Mouse (Mus musculus): ENCODE data around the gene Adamts10. TPM values are rescaled to one million over a fixed set of nuclear protein-coding genes. Genes with fewer than 3 reads are reported as not detected.

Adamts10 gene
- 49.3 and 56.4 TPM in 2 replicates for total RNA-seq (2014; rRNA removed)
- 35.6 and 35.9 TPM in 2 replicates for polyA plus RNA-seq (2015; fragmentation: Nextera tagmentation; extraction: Ambion mirVana)

GRCm38 (mm10) chr17:33523918-33524755 lies at the start of gene Adamts10:
Adamts10 (plus strand) TSS chr17:33524204.
- peak; percentile 12; the same call in 1 of the 2 replicates for TF ChIP-seq CTCF (IDR thresholded peaks at IDR 0.05; ENCODE audit: low read depth)
- peak; percentile 79 for DNase-seq (ENCODE audit: low spot score)
- H3K4me3 ChIP-seq (ENCODE audit: low read length) = peak within 1 kb of the TSS; percentile 63
- H3K9ac ChIP-seq (replicated peaks; ENCODE audit: low read length) = peak within 1 kb of the TSS; percentile 66
- no peaks in the 10 kb centered on the region; the same call in 1 of the 2 replicates for H3K36me3 ChIP-seq (ENCODE audit: insufficient read depth, low read length)
- no peaks in the 10 kb centered on the region for H3K9me3 ChIP-seq (ENCODE audit: low read length)
- peak within 1 kb of the TSS; percentile 75 for H3K27ac ChIP-seq
- 1% methylated on average over 42 of the region's 44 CpGs for WGBS
- H3K4me1 ChIP-seq (ENCODE audit: insufficient read depth, low read length) = peaks cover 3% of the 10 kb centered on the region
- peak; percentile 74 for ATAC-seq
- peak within 1 kb of the TSS; percentile 65 for H3K4me2 ChIP-seq (ENCODE audit: low read depth, low read length)
- no peaks in the 10 kb centered on the region for H3K27me3 ChIP-seq (ENCODE audit: insufficient read depth, low read length)

GRCm38 (mm10) chr17:33484020-33484419 lies 40.0 kb upstream of the Adamts10 start:
- Histone ChIP-seq H3K9ac (replicated peaks; ENCODE audit: low read length) (no peak overlapping the region), H3K4me1 (ENCODE audit: insufficient read depth, low read length) (no peaks in the 10 kb centered on the region), H3K4me3 (ENCODE audit: low read length) (no peak overlapping the region), H3K27me3 (ENCODE audit: insufficient read depth, low read length) (no peaks in the 10 kb centered on the region), H3K9me3 (ENCODE audit: low read length) (no peaks in the 10 kb centered on the region), H3K27ac (no peak overlapping the region), H3K4me2 (ENCODE audit: low read depth, low read length) (no peak overlapping the region), H3K36me3 (ENCODE audit: insufficient read depth, low read length) (no peaks in the 10 kb centered on the region)
- DNase-seq (ENCODE audit: low spot score) (no peak), ATAC-seq (no peak)
- TF ChIP-seq CTCF (IDR thresholded peaks at IDR 0.05; ENCODE audit: low read depth) = no peak
- 57% methylated on average over 6 of the region's 6 CpGs for WGBS

GRCm38 (mm10) chr17:33487211-33487610 lies 36.8 kb upstream of the Adamts10 start:
- Histone ChIP-seq H3K27me3 (ENCODE audit: insufficient read depth, low read length) (no peaks in the 10 kb centered on the region), H3K4me3 (ENCODE audit: low read length) (no peak overlapping the region), H3K4me1 (ENCODE audit: insufficient read depth, low read length) (no peaks in the 10 kb centered on the region), H3K4me2 (ENCODE audit: low read depth, low read length) (no peak overlapping the region), H3K9me3 (ENCODE audit: low read length) (no peaks in the 10 kb centered on the region), H3K9ac (replicated peaks; ENCODE audit: low read length) (no peak overlapping the region), H3K27ac (no peak overlapping the region), H3K36me3 (ENCODE audit: insufficient read depth, low read length) (no peaks in the 10 kb centered on the region)
- 67% methylated on average over 2 of the region's 2 CpGs for WGBS
- DNase-seq (ENCODE audit: low spot score) (no peak), ATAC-seq (no peak)
- no peak for TF ChIP-seq CTCF (IDR thresholded peaks at IDR 0.05; ENCODE audit: low read depth)

- H3K27ac ChIP-seq = no peak overlapping the region
- H3K27me3 ChIP-seq (ENCODE audit: insufficient read depth, low read length) = no peaks in the 10 kb centered on the region
- DNase-seq (ENCODE audit: low spot score) (peak; percentile 81), ATAC-seq (no peak)
- 86% methylated on average over 1 of the region's 1 CpGs for WGBS
- H3K4me1 ChIP-seq (ENCODE audit: insufficient read depth, low read length) = no peaks in the 10 kb centered on the region
- H3K36me3 ChIP-seq (ENCODE audit: insufficient read depth, low read length) = no peaks in the 10 kb centered on the region
- no peak overlapping the region for H3K4me3 ChIP-seq (ENCODE audit: low read length)
- TF ChIP-seq CTCF (IDR thresholded peaks at IDR 0.05; ENCODE audit: low read depth) = no peak
- H3K9ac ChIP-seq (replicated peaks; ENCODE audit: low read length) = no peak overlapping the region
- no peaks in the 10 kb centered on the region for H3K9me3 ChIP-seq (ENCODE audit: low read length)
- no peak overlapping the region for H3K4me2 ChIP-seq (ENCODE audit: low read depth, low read length)
These were observed 36.4 kb upstream of the Adamts10 start for GRCm38 (mm10) chr17:33487652-33488051.

GRCm38 (mm10) chr17:33491371-33491770 lies 32.6 kb upstream of the Adamts10 start:
- no peaks in the 10 kb centered on the region for H3K9me3 ChIP-seq (ENCODE audit: low read length)
- no peak overlapping the region for H3K4me2 ChIP-seq (ENCODE audit: low read depth, low read length)
- no peak for ATAC-seq
- TF ChIP-seq CTCF (IDR thresholded peaks at IDR 0.05; ENCODE audit: low read depth) = no peak
- no peak overlapping the region for H3K4me3 ChIP-seq (ENCODE audit: low read length)
- no peak for DNase-seq (ENCODE audit: low spot score)
- no peaks in the 10 kb centered on the region for H3K36me3 ChIP-seq (ENCODE audit: insufficient read depth, low read length)
- H3K27me3 ChIP-seq (ENCODE audit: insufficient read depth, low read length) = no peaks in the 10 kb centered on the region
- H3K27ac ChIP-seq = no peak overlapping the region
- no peaks in the 10 kb centered on the region for H3K4me1 ChIP-seq (ENCODE audit: insufficient read depth, low read length)
- no peak overlapping the region for H3K9ac ChIP-seq (replicated peaks; ENCODE audit: low read length)
- WGBS = 89% methylated on average over 2 of the region's 2 CpGs

GRCm38 (mm10) chr17:33493065-33493464 lies 30.9 kb upstream of the Adamts10 start:
- TF ChIP-seq CTCF (IDR thresholded peaks at IDR 0.05; ENCODE audit: low read depth) = peak; percentile 77
- ATAC-seq (no peak), DNase-seq (ENCODE audit: low spot score) (peak; percentile 42)
- H3K9ac ChIP-seq (replicated peaks; ENCODE audit: low read length) = no peak overlapping the region
- H3K9me3 ChIP-seq (ENCODE audit: low read length) = no peaks in the 10 kb centered on the region
- H3K36me3 ChIP-seq (ENCODE audit: insufficient read depth, low read length) = no peaks in the 10 kb centered on the region
- no peaks in the 10 kb centered on the region for H3K4me1 ChIP-seq (ENCODE audit: insufficient read depth, low read length)
- no peaks in the 10 kb centered on the region for H3K27me3 ChIP-seq (ENCODE audit: insufficient read depth, low read length)
- H3K4me2 ChIP-seq (ENCODE audit: low read depth, low read length) = no peak overlapping the region
- H3K4me3 ChIP-seq (ENCODE audit: low read length) = no peak overlapping the region
- H3K27ac ChIP-seq = no peak overlapping the region
- WGBS = 65% methylated on average over 6 of the region's 6 CpGs

- TF ChIP-seq CTCF (IDR thresholded peaks at IDR 0.05; ENCODE audit: low read depth) = no peak
- Histone ChIP-seq H3K27me3 (ENCODE audit: insufficient read depth, low read length) (no peaks in the 10 kb centered on the region), H3K4me2 (ENCODE audit: low read depth, low read length) (no peak overlapping the region), H3K9ac (replicated peaks; ENCODE audit: low read length) (no peak overlapping the region), H3K4me1 (ENCODE audit: insufficient read depth, low read length) (no peaks in the 10 kb centered on the region), H3K9me3 (ENCODE audit: low read length) (no peaks in the 10 kb centered on the region), H3K27ac (no peak overlapping the region), H3K36me3 (ENCODE audit: insufficient read depth, low read length) (no peaks in the 10 kb centered on the region), H3K4me3 (ENCODE audit: low read length) (no peak overlapping the region)
- ATAC-seq (no peak), DNase-seq (ENCODE audit: low spot score) (no peak)
These were observed 29.4 kb upstream of the Adamts10 start for GRCm38 (mm10) chr17:33494586-33494985.
